Mouse (Mus musculus) kidney, postnatal 0 days (tissue): ENCODE results near the gene Bri3bp. TPM values are rescaled to one million over a fixed set of nuclear protein-coding genes. Genes with fewer than 3 reads are reported as not detected.
"Not testable (repeated sequence)": the region's sequence is repeated elsewhere in the genome, so short reads cannot be mapped to it uniquely, and the experiment has no call there.

Experiments used
- ATAC-seq: fragments of 200-750 bp; cut with Nextera tagmentation; replicated peaks from 2 replicates; pipeline ENCODE4 v1.8.0; 2017; ENCODE audit warnings: low read depth, moderate number of reproducible peaks, moderate TSS enrichment, moderate library complexity; ENCODE audit not compliant: low FRiP score
- DNase-seq: peaks from one replicate; pipeline ENCODE4 v3.0.0-alpha.2; 2016; ENCODE audit warnings: low spot score
- H3K27ac ChIP-seq: fragments of 300-500 bp; sonication (generic); 2 replicates; pipeline ENCODE4 v1.5.1; 2014; ENCODE audit warnings: mild to moderate bottlenecking
- H3K27me3 ChIP-seq: fragments of 300-500 bp; sonication (generic); 2 replicates; pipeline ENCODE4 v1.6.1; 2014; ENCODE audit warnings: low read length, mixed read lengths; ENCODE audit not compliant: insufficient read depth
- H3K36me3 ChIP-seq: fragments of 300-500 bp; sonication (generic); 2 replicates; pipeline ENCODE4 v1.6.1; 2014; ENCODE audit warnings: low read length, mixed read lengths; ENCODE audit not compliant: insufficient read depth
- H3K4me1 ChIP-seq: fragments of 300-500 bp; sonication (generic); replicated peaks from 2 replicates; pipeline ENCODE4 v1.6.1; 2014; ENCODE audit warnings: antibody characterized with exemption, low read length, mixed read lengths; ENCODE audit not compliant: insufficient read depth
- H3K4me2 ChIP-seq: fragments of 300-500 bp; sonication (generic); 2 replicates; pipeline ENCODE4 v1.6.1; 2014; ENCODE audit warnings: mild to moderate bottlenecking, low read length, moderate library complexity, mixed read lengths
- H3K4me3 ChIP-seq: fragments of 300-500 bp; sonication (generic); replicated peaks from 2 replicates; pipeline ENCODE4 v1.5.1; 2014; ENCODE audit warnings: low read depth, low read length
- H3K9ac ChIP-seq: fragments of 300-500 bp; sonication (generic); 2 replicates; pipeline ENCODE4 v1.6.1; 2014; ENCODE audit warnings: low read depth, low read length
- H3K9me3 ChIP-seq: fragments of 300-500 bp; sonication (generic); replicated peaks from 2 replicates; pipeline ENCODE4 v1.6.1; 2016; ENCODE audit warnings: low read length, inconsistent platforms, mixed read lengths
- CTCF ChIP-seq: IDR thresholded peaks from 2 replicates; pipeline ENCODE4 v1.5.1; 2016; ENCODE audit warnings: antibody characterized with exemption, low read depth, mild to moderate bottlenecking, moderate library complexity
- WGBS: fragments of 180-500 bp; shearing (Covaris S2); extraction: QIAGEN DNeasy Blood & Tissue Kit; methylation state at CpG from one replicate; pipeline ENCODE4 v1.1.7; 2014; 5-methylcytosine and 5-hydroxymethylcytosine counted together
- polyA plus RNA-seq: library from polyadenylated mRNA; unstranded; fragments of >200 nt; fragmentation: Nextera tagmentation; extraction: Ambion mirVana; gene quantifications from 2 replicates; pipeline ENCODE4 v1.2.1, GENCODE M21; 2015

Gene Bri3bp
- polyA plus RNA-seq, 1 experiment from 2014 or later, result 47.2 TPM

DNA sequence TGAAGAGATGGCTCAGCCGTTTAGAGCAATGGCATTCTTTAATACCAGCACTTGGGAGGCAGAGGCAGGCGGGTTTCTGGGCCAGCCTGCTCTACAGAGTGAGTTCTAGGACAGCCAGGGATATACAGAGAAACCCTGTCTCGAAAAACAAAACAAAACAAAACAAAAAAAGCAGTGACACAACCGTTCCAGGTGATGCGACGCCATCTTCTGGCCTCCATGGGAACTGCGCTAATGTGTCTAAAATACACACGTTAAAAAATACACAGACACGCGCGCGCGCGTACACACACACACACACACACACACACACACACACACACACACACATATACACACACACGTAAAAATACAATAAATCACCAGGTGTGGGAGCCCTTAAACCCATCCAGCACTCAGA is 7.0 kb upstream of the Bri3bp start:
- H3K4me2 ChIP-seq, H3K27me3 ChIP-seq, H3K9ac ChIP-seq, H3K4me1 ChIP-seq, H3K27ac ChIP-seq, DNase-seq, H3K9me3 ChIP-seq, ATAC-seq: not testable (repeated sequence)
- Histone ChIP-seq H3K4me3 (peak overlapping the region; percentile 51; the same call in 1 of the 2 replicates), H3K36me3 (peaks cover 14% of the 10 kb centered on the region)
- peak; percentile 45 for TF ChIP-seq CTCF
- 60% methylated on average over 15 of the region's 15 CpGs for WGBS

DNA sequence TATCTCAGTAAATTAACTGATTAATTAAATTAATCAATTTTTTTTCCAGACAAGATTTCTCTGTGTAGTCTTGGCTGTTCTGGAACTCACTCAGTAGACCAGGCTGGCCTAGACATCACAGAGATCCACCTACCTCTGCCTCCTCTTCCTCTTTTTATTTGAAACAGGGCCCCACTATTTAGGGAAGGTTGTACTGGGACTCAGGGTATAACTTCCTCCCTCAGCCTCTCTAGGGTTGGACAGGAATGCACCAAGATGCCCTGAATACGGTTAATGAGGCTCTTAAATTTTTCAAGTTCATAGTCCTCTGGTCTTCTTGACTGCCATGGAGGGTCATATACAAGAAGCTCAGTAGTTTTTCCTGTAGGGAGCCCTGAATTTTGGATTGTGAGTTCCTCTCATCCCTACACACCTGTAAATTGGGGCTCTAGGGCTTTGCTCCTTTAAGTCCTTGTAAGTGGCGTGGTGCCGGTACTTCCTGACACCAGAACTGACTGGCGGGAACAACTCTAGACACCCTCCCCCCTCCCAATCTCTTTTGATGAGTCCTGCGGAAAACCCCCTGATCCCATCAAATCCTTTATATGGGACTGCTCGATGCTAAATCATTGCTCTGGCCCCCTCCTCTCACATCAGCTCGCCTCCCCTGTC is 660 bp upstream of the Bri3bp start:
- Histone ChIP-seq H3K9ac (peak overlapping the region; percentile 84), H3K4me2 (peak overlapping the region; percentile 83), H3K27me3 (no peaks in the 10 kb centered on the region), H3K4me3 (peak overlapping the region; percentile 89), H3K27ac (peak overlapping the region; percentile 72; the same call in 1 of the 2 replicates), H3K36me3 (no peaks in the 10 kb centered on the region), H3K4me1 (0 out of 2 replicates have a peak, but pooled peaks cover 8% of the 10 kb centered on the region), H3K9me3 (no peaks in the 10 kb centered on the region)
- WGBS, result 2% methylated on average over 7 of the region's 7 CpGs
- TF ChIP-seq CTCF, result no peak
- no peak for DNase-seq
- no peak for ATAC-seq

DNA sequence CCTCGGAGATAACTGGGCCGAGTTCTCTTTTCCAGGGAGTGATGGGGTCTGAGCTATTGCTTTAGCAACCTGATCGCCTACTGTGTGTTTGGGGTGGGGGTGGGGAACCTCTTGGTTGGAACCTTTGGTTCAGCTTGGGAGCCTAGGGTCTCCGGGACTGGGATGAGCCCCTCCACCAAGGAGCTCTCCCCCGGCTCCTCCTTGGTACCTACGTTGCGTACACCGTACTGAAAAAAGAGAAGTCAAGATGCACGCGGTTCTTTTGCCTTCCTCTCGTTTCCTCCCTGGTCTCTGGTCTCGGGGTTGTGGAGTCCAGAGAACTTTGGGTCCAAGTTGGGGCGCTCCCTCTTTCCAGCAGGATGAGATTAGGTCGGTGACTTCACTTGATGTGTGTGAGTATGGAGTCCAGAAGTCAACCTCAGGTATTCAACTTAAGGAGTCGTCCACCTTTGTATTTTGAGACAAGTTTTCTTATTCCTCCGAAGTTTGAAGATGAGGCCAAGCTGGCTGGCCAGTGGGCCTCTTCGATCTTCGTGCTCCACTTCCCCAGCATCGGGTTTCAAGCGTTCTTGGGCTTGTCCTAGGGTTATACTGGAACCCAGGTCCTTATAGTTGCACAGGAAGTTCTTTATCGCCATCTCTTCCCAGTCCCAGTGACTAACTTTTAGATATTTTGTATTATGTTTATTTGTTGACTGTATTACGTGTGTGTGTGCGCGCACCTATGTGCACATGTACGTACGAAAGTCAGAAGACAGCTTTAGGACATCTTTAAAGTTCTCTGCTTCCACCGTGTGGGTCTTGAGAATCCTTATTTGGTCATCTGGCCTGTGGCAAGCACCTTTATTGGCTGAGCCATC is 998 bp downstream of the Bri3bp start:
- DNase-seq (peak; percentile 27), ATAC-seq (no peak; the same call in 1 of the 2 replicates)
- Histone ChIP-seq H3K9me3 (no peaks in the 10 kb centered on the region), H3K9ac (peak overlapping the region; percentile 84), H3K4me1 (0 out of 2 replicates have a peak, but pooled peaks cover 8% of the 10 kb centered on the region), H3K27ac (peak overlapping the region; percentile 72), H3K4me3 (peak overlapping the region; percentile 89), H3K36me3 (no peaks in the 10 kb centered on the region), H3K27me3 (no peaks in the 10 kb centered on the region), H3K4me2 (peak overlapping the region; percentile 83)
- 21% methylated on average over 27 of the region's 27 CpGs for WGBS
- TF ChIP-seq CTCF, result no peak

DNA sequence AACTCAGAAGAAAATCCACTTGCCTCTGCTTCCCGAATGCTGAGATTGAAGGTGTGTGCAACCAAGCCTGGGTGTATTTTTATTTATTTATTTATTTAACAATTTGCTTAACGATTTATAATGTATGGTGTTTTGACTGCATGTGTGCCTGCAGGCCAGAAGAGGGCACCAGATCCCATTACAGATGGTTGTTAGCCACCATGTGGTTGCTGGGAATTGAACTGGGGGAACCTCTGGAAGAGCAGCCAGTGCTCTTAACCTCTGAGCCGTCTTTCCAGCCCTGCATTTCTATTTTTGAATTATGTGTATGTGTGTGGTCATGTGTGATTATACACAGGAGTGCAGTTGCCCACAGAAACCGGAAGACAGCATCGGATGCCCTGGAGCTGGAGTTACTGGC is 2.0 kb downstream of the Bri3bp start:
- H3K9ac ChIP-seq, result no peak overlapping the region
- H3K4me2 ChIP-seq, result no peak overlapping the region
- WGBS, result 88% methylated on average over 5 of the region's 5 CpGs
- no peaks in the 10 kb centered on the region for H3K9me3 ChIP-seq
- no peaks in the 10 kb centered on the region for H3K27me3 ChIP-seq
- no peak for DNase-seq
- ATAC-seq, result no peak
- no peak overlapping the region for H3K4me3 ChIP-seq
- no peak overlapping the region for H3K27ac ChIP-seq
- TF ChIP-seq CTCF, result peak; percentile 59
- 0 out of 2 replicates have a peak, but pooled peaks cover 8% of the 10 kb centered on the region for H3K4me1 ChIP-seq
- no peaks in the 10 kb centered on the region for H3K36me3 ChIP-seq

DNA sequence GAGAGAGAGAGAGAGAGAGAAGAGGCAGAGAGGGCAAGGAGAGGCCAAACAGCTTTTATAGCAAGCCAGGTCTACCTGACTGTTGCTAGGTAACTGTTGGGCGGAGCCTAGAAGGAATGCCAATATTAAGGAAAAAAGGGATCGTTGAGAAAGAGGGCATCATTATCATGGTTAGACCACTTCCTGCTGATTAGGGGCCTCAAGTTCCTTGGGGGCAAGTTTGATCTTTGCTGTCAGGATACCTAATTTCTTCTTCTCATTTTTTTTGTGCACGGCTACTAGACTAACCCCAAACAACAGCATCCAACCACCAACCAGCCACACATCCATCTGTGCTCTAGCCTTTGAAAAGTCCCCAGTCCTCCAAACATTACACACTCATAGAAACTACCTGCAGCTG is 2.5 kb downstream of the Bri3bp start:
- TF ChIP-seq CTCF, result no peak
- no peak overlapping the region for H3K4me3 ChIP-seq
- H3K9me3 ChIP-seq, result no peaks in the 10 kb centered on the region
- H3K4me2 ChIP-seq, result no peak overlapping the region
- H3K4me1 ChIP-seq, result 0 out of 2 replicates have a peak, but pooled peaks cover 8% of the 10 kb centered on the region
- no peak for ATAC-seq
- no peak overlapping the region for H3K9ac ChIP-seq
- no peaks in the 10 kb centered on the region for H3K36me3 ChIP-seq
- DNase-seq, result no peak
- no peak overlapping the region for H3K27ac ChIP-seq
- no peaks in the 10 kb centered on the region for H3K27me3 ChIP-seq
- WGBS, result 85% methylated on average over 3 of the region's 3 CpGs

DNA sequence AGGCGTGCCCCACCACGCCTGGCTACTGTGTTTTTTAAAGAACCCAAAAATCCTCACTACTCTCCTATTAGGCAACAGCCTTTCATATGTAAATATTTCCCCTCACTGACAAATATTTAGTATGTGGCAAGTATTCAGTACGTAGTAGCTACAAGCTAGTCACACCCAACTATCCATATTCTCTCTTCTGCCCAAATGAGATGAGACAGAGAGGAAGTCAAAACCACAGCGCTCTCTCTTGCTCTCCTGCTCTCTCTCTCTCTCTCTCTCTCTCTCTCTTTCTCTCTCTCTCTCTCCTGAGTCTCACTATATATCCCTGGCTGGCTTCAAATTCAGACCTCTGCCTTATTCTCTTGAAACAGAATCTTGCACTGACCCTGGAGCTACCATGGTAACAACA is 3.2 kb downstream of the Bri3bp start:
- Histone ChIP-seq H3K9me3 (no peaks in the 10 kb centered on the region), H3K36me3 (no peaks in the 10 kb centered on the region), H3K4me3 (no peak overlapping the region), H3K9ac (no peak overlapping the region), H3K27me3 (no peaks in the 10 kb centered on the region), H3K4me1 (0 out of 2 replicates have a peak, but pooled peaks cover 8% of the 10 kb centered on the region), H3K27ac (no peak overlapping the region), H3K4me2 (no peak overlapping the region)
- DNase-seq (no peak), ATAC-seq (no peak)
- TF ChIP-seq CTCF, result no peak
- 88% methylated on average over 4 of the region's 4 CpGs for WGBS
